Mouse (Mus musculus) kidney, postnatal 0 days (tissue): Measurements from ENCODE around the gene Trim29. TPM values are rescaled to one million over a fixed set of nuclear protein-coding genes. Genes with fewer than 3 reads are reported as not detected.
A peak's percentile ranks its signal among the peaks of the same experiment; 100 is the strongest.

Experiments
- ATAC-seq: fragments of 200-750 bp; cut with Nextera tagmentation; replicated peaks from 2 replicates; pipeline ENCODE4 v1.8.0; 2017; ENCODE audit warnings: low read depth, moderate number of reproducible peaks, moderate TSS enrichment, moderate library complexity; ENCODE audit not compliant: low FRiP score
- DNase-seq: peaks from one replicate; pipeline ENCODE4 v3.0.0-alpha.2; 2016; ENCODE audit warnings: low spot score
- H3K27ac ChIP-seq: fragments of 300-500 bp; sonication (generic); 2 replicates; pipeline ENCODE4 v1.5.1; 2014; ENCODE audit warnings: mild to moderate bottlenecking
- H3K27me3 ChIP-seq: fragments of 300-500 bp; sonication (generic); 2 replicates; pipeline ENCODE4 v1.6.1; 2014; ENCODE audit warnings: low read length, mixed read lengths; ENCODE audit not compliant: insufficient read depth
- H3K36me3 ChIP-seq: fragments of 300-500 bp; sonication (generic); 2 replicates; pipeline ENCODE4 v1.6.1; 2014; ENCODE audit warnings: low read length, mixed read lengths; ENCODE audit not compliant: insufficient read depth
- H3K4me1 ChIP-seq: fragments of 300-500 bp; sonication (generic); replicated peaks from 2 replicates; pipeline ENCODE4 v1.6.1; 2014; ENCODE audit warnings: antibody characterized with exemption, low read length, mixed read lengths; ENCODE audit not compliant: insufficient read depth
- H3K4me2 ChIP-seq: fragments of 300-500 bp; sonication (generic); 2 replicates; pipeline ENCODE4 v1.6.1; 2014; ENCODE audit warnings: mild to moderate bottlenecking, low read length, moderate library complexity, mixed read lengths
- H3K4me3 ChIP-seq: fragments of 300-500 bp; sonication (generic); replicated peaks from 2 replicates; pipeline ENCODE4 v1.5.1; 2014; ENCODE audit warnings: low read depth, low read length
- H3K9ac ChIP-seq: fragments of 300-500 bp; sonication (generic); 2 replicates; pipeline ENCODE4 v1.6.1; 2014; ENCODE audit warnings: low read depth, low read length
- H3K9me3 ChIP-seq: fragments of 300-500 bp; sonication (generic); replicated peaks from 2 replicates; pipeline ENCODE4 v1.6.1; 2016; ENCODE audit warnings: low read length, inconsistent platforms, mixed read lengths
- CTCF ChIP-seq: IDR thresholded peaks from 2 replicates; pipeline ENCODE4 v1.5.1; 2016; ENCODE audit warnings: antibody characterized with exemption, low read depth, mild to moderate bottlenecking, moderate library complexity
- WGBS: fragments of 180-500 bp; shearing (Covaris S2); extraction: QIAGEN DNeasy Blood & Tissue Kit; methylation state at CpG from one replicate; pipeline ENCODE4 v1.1.7; 2014; 5-methylcytosine and 5-hydroxymethylcytosine counted together
- polyA plus RNA-seq: library from polyadenylated mRNA; unstranded; fragments of >200 nt; fragmentation: Nextera tagmentation; extraction: Ambion mirVana; gene quantifications from 2 replicates; pipeline ENCODE4 v1.2.1, GENCODE M21; 2015

Gene Trim29
- polyA plus RNA-seq, 1 experiment from 2014 or later = 2.5 TPM

GRCm38 (mm10) chr9:43265194-43265593 lies 45.5 kb upstream of the Trim29 start:
- H3K4me1 ChIP-seq = peaks cover 30% of the 10 kb centered on the region
- H3K36me3 ChIP-seq = no peaks in the 10 kb centered on the region
- DNase-seq = no peak
- no peak overlapping the region for H3K4me2 ChIP-seq
- no peaks in the 10 kb centered on the region for H3K9me3 ChIP-seq
- H3K27ac ChIP-seq = peak overlapping the region; percentile 89; the same call in 1 of the 2 replicates
- no peak overlapping the region for H3K4me3 ChIP-seq
- TF ChIP-seq CTCF = no peak; the same call in 1 of the 2 replicates
- no peaks in the 10 kb centered on the region for H3K27me3 ChIP-seq
- ATAC-seq = no peak
- 48% methylated on average over 9 of the region's 9 CpGs for WGBS
- peak overlapping the region; percentile 29; the same call in 1 of the 2 replicates for H3K9ac ChIP-seq

DNA sequence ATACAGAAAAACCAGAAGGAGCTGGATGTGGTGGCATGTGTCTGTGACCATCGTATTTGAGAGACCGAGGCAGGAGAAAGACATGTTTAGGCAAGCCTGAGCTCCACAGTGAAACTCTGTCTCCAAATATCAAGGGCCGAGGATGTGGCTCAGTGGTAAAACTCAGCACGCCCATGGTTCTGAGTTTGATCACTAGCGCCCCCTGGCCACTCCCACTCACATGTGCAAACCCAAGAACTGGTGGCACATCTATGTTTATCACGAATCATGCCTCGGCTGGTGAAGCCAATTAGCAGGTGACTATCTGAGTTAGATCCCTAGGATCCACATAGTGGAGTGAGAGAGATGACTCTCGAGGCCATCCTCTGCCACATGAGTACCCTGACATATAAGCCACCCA lies 43.3 kb upstream of the Trim29 start:
- H3K9ac ChIP-seq = no peak overlapping the region
- H3K4me1 ChIP-seq = peaks cover 17% of the 10 kb centered on the region
- ATAC-seq = no peak
- H3K27ac ChIP-seq = no peak overlapping the region
- no peak overlapping the region for H3K4me3 ChIP-seq
- peak; percentile 53 for TF ChIP-seq CTCF
- no peak for DNase-seq
- no peaks in the 10 kb centered on the region for H3K27me3 ChIP-seq
- no peaks in the 10 kb centered on the region for H3K36me3 ChIP-seq
- WGBS = 85% methylated on average over 8 of the region's 8 CpGs
- H3K4me2 ChIP-seq = no peak overlapping the region
- no peaks in the 10 kb centered on the region for H3K9me3 ChIP-seq

DNA sequence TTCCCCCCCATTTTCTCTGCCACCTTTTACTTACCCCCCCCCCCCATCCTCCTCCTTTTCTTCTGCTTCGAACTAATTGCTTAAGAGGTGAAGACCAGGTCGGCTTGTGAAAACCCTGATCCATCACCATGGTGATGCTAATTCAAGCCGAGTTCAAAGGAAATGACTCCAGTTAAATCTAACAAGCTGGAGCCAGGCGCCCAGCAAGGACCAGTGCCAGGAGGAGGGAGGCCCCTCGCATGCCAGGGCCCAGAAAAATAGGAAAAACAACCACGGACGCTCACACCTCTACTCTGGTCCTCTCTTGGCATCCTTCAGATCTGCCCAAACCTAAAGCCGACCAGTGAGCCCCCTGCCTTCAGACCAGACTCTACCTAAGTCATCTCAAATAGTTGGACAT lies 41.5 kb upstream of the Trim29 start:
- H3K27me3 ChIP-seq = no peaks in the 10 kb centered on the region
- H3K4me3 ChIP-seq = no peak overlapping the region
- WGBS = 23% methylated on average over 8 of the region's 8 CpGs
- no peaks in the 10 kb centered on the region for H3K9me3 ChIP-seq
- H3K36me3 ChIP-seq = no peaks in the 10 kb centered on the region
- H3K9ac ChIP-seq = no peak overlapping the region
- H3K4me2 ChIP-seq = no peak overlapping the region
- TF ChIP-seq CTCF = no peak
- peaks cover under 1% of the 10 kb centered on the region for H3K4me1 ChIP-seq
- DNase-seq = no peak
- no peak overlapping the region for H3K27ac ChIP-seq
- ATAC-seq = no peak

GRCm38 (mm10) chr9:43270723-43271252 lies 39.9 kb upstream of the Trim29 start:
- Histone ChIP-seq H3K27me3 (no peaks in the 10 kb centered on the region), H3K9me3 (no peaks in the 10 kb centered on the region), H3K36me3 (no peaks in the 10 kb centered on the region), H3K9ac (no peak overlapping the region), H3K4me2 (peak overlapping the region; percentile 48), H3K27ac (no peak overlapping the region), H3K4me3 (no peak overlapping the region), H3K4me1 (no peaks in the 10 kb centered on the region; the same call in 1 of the 2 replicates)
- 9% methylated on average over 17 of the region's 17 CpGs for WGBS
- no peak for ATAC-seq
- no peak for TF ChIP-seq CTCF
- DNase-seq = peak; percentile 65

DNA sequence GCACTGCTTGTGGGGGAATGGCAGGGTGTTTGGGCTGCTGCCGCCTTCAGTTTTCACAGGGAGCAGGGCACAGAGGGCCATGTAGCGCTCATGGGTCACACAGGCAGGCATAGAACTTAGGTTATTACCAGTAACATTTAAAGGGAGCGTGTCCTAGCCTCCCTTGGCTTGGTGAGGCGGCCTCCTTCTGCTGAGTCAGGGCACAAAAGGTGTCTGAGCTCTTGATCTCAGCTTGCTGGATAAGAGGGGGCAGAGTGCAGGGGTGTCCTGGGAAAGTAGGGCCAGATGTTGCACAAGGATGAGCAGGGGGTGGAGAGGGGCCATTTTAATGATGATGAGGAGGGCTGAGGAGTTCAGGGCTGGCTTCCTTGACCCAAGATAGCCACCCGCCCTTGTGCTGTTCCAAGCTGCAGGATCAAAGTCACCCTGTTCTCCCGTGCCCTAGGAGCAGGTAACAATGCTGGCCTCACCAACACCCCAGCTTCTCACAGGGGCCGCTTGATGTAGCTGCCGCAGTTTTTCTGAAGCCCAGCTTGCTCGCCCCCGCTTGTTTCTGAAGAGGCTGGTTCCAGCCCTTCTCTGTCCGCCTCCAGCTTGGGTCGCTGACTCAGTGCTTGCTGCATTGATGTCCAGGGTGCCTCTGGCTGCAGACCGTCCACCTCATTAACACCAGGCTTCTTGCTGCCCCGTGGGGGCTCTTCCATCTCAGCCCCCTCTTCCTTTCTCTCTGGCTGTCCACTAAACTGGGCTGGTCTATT lies 38.7 kb upstream of the Trim29 start:
- no peak for TF ChIP-seq CTCF
- H3K9me3 ChIP-seq = no peaks in the 10 kb centered on the region
- no peak overlapping the region for H3K9ac ChIP-seq
- no peak overlapping the region for H3K27ac ChIP-seq
- no peaks in the 10 kb centered on the region for H3K36me3 ChIP-seq
- ATAC-seq (no peak), DNase-seq (no peak)
- H3K4me3 ChIP-seq = no peak overlapping the region
- no peaks in the 10 kb centered on the region; the same call in 1 of the 2 replicates for H3K4me1 ChIP-seq
- no peaks in the 10 kb centered on the region for H3K27me3 ChIP-seq
- no peak overlapping the region for H3K4me2 ChIP-seq
- WGBS = 66% methylated on average over 14 of the region's 14 CpGs

- TF ChIP-seq CTCF = no peak
- Histone ChIP-seq H3K4me2 (no peak overlapping the region), H3K27ac (no peak overlapping the region), H3K4me3 (no peak overlapping the region), H3K27me3 (no peaks in the 10 kb centered on the region), H3K36me3 (no peaks in the 10 kb centered on the region), H3K9ac (no peak overlapping the region), H3K4me1 (no peaks in the 10 kb centered on the region; the same call in 1 of the 2 replicates), H3K9me3 (no peaks in the 10 kb centered on the region)
- ATAC-seq = no peak
- DNase-seq = no peak
- WGBS = 82% methylated on average over 9 of the region's 9 CpGs
Measured at GRCm38 (mm10) chr9:43273735-43274134, 36.9 kb upstream of the Trim29 start.
